Mouse (Mus musculus) forebrain, embryonic 11.5 days (tissue): ENCODE measurements at regions not wholly inside any gene's neighbourhood (a gene's known extent, or its start where the extent isn't known, plus 50 kb on each side); places are given as distances from the start of the nearest gene placed in this dataset.

Experiments used
- ATAC-seq: fragments of 200-750 bp; cut with Nextera tagmentation; replicated peaks from 2 replicates; pipeline ENCODE4 v1.8.0; 2017; ENCODE audit warnings: moderate TSS enrichment; ENCODE audit not compliant: low FRiP score
- DNase-seq: peaks from one replicate; pipeline ENCODE4 v3.0.0-alpha.2; 2017; ENCODE audit warnings: low spot score
- H3K27ac ChIP-seq: fragments of 300-500 bp; sonication (generic); 2 replicates; pipeline ENCODE4 v1.5.1; 2014; ENCODE audit warnings: low read depth, low read length
- H3K27me3 ChIP-seq: fragments of 300-500 bp; sonication (generic); 2 replicates; pipeline ENCODE4 v1.6.1; 2014; ENCODE audit warnings: mild to moderate bottlenecking, low read length, mixed read lengths; ENCODE audit not compliant: control insufficient read depth, insufficient read depth
- H3K36me3 ChIP-seq: fragments of 300-500 bp; sonication (generic); 2 replicates; pipeline ENCODE4 v1.6.1; 2014; ENCODE audit warnings: mild to moderate bottlenecking, low read length, moderate library complexity, mixed read lengths; ENCODE audit not compliant: control insufficient read depth, insufficient read depth
- H3K4me1 ChIP-seq: fragments of 300-500 bp; sonication (generic); replicated peaks from 2 replicates; pipeline ENCODE4 v1.6.1; 2014; ENCODE audit warnings: low read length, mixed read lengths; ENCODE audit not compliant: control insufficient read depth, insufficient read depth
- H3K4me2 ChIP-seq: fragments of 300-500 bp; sonication (generic); 2 replicates; pipeline ENCODE4 v1.6.1; 2014; ENCODE audit warnings: low read depth, mild to moderate bottlenecking, low read length, moderate library complexity, mixed read lengths; ENCODE audit not compliant: severe bottlenecking
- H3K4me3 ChIP-seq: fragments of 300-500 bp; sonication (generic); 2 replicates; pipeline ENCODE4 v1.5.1; 2014; ENCODE audit warnings: low read depth, low read length
- H3K9ac ChIP-seq: fragments of 300-500 bp; sonication (generic); 2 replicates; pipeline ENCODE4 v1.6.1; 2014; ENCODE audit warnings: low read length
- H3K9me3 ChIP-seq: fragments of 300-500 bp; sonication (generic); 2 replicates; pipeline ENCODE4 v1.6.1; 2016; ENCODE audit warnings: low read length, mixed read lengths; ENCODE audit not compliant: control insufficient read depth
- WGBS: fragments of 180-500 bp; shearing (Covaris S2); extraction: QIAGEN DNeasy Blood & Tissue Kit; methylation state at CpG from one replicate; pipeline ENCODE4 v1.1.7; 2014; 5-methylcytosine and 5-hydroxymethylcytosine counted together

GRCm38 (mm10) chr10:25857954-25858616, 220.0 kb upstream of the Gm9767 start:
- DNase-seq (no peak), ATAC-seq (no peak)
- Histone ChIP-seq H3K4me3 (no peak overlapping the region), H3K9me3 (no peaks in the 10 kb centered on the region), H3K27ac (no peak overlapping the region), H3K4me2 (no peak overlapping the region), H3K4me1 (no peaks in the 10 kb centered on the region), H3K27me3 (no peaks in the 10 kb centered on the region), H3K9ac (no peak overlapping the region), H3K36me3 (no peaks in the 10 kb centered on the region)
- 71% methylated on average over 10 of the region's 10 CpGs for WGBS

- Histone ChIP-seq H3K4me3 (no peak overlapping the region), H3K27ac (no peak overlapping the region), H3K9me3 (no peaks in the 10 kb centered on the region), H3K4me2 (no peak overlapping the region), H3K4me1 (no peaks in the 10 kb centered on the region), H3K36me3 (no peaks in the 10 kb centered on the region), H3K9ac (no peak overlapping the region), H3K27me3 (no peaks in the 10 kb centered on the region)
- ATAC-seq: no peak
- DNase-seq: no peak
These were observed 233.7 kb upstream of the Gm9767 start for GRCm38 (mm10) chr10:25844348-25844747.

GRCm38 (mm10) chr10:25829275-25829674, 248.8 kb upstream of the Gm9767 start:
- Histone ChIP-seq H3K27ac (no peak overlapping the region), H3K4me3 (no peak overlapping the region), H3K36me3 (no peaks in the 10 kb centered on the region), H3K4me1 (no peaks in the 10 kb centered on the region), H3K4me2 (no peak overlapping the region), H3K9ac (no peak overlapping the region), H3K9me3 (no peaks in the 10 kb centered on the region), H3K27me3 (no peaks in the 10 kb centered on the region)
- no peak for ATAC-seq
- WGBS: 85% methylated on average over 2 of the region's 2 CpGs
- DNase-seq: no peak

GRCm38 (mm10) chr10:25804223-25804622, 268.2 kb upstream of the Smlr1 start:
- Histone ChIP-seq H3K36me3 (no peaks in the 10 kb centered on the region), H3K4me1 (no peaks in the 10 kb centered on the region), H3K9me3 (no peaks in the 10 kb centered on the region), H3K27me3 (no peaks in the 10 kb centered on the region), H3K9ac (no peak overlapping the region), H3K4me3 (no peak overlapping the region), H3K4me2 (no peak overlapping the region), H3K27ac (no peak overlapping the region)
- 75% methylated on average over 3 of the region's 3 CpGs for WGBS
- ATAC-seq (no peak), DNase-seq (no peak)

- DNase-seq: no peak
- Histone ChIP-seq H3K27me3 (no peaks in the 10 kb centered on the region), H3K4me1 (no peaks in the 10 kb centered on the region), H3K36me3 (no peaks in the 10 kb centered on the region), H3K9ac (no peak overlapping the region), H3K9me3 (no peaks in the 10 kb centered on the region), H3K4me2 (no peak overlapping the region), H3K27ac (no peak overlapping the region), H3K4me3 (no peak overlapping the region)
- ATAC-seq: no peak
- 75% methylated on average over 2 of the region's 2 CpGs for WGBS
These were observed 265.4 kb upstream of the Smlr1 start for GRCm38 (mm10) chr10:25801499-25801898.

GRCm38 (mm10) chr10:25798881-25799280, 262.8 kb upstream of the Smlr1 start:
- H3K27ac ChIP-seq: no peak overlapping the region
- WGBS: 96% methylated on average over 2 of the region's 2 CpGs
- no peaks in the 10 kb centered on the region for H3K9me3 ChIP-seq
- no peaks in the 10 kb centered on the region for H3K36me3 ChIP-seq
- no peak overlapping the region for H3K4me3 ChIP-seq
- H3K4me2 ChIP-seq: no peak overlapping the region
- no peak for DNase-seq
- no peak for ATAC-seq
- no peaks in the 10 kb centered on the region for H3K4me1 ChIP-seq
- H3K9ac ChIP-seq: no peak overlapping the region
- no peaks in the 10 kb centered on the region for H3K27me3 ChIP-seq

- WGBS: 76% methylated on average over 3 of the region's 3 CpGs
- Histone ChIP-seq H3K4me1 (no peaks in the 10 kb centered on the region), H3K9ac (no peak overlapping the region), H3K27me3 (no peaks in the 10 kb centered on the region), H3K27ac (no peak overlapping the region), H3K9me3 (no peaks in the 10 kb centered on the region), H3K4me3 (no peak overlapping the region), H3K36me3 (no peaks in the 10 kb centered on the region), H3K4me2 (no peak overlapping the region)
- no peak for ATAC-seq
- DNase-seq: no peak
These were observed 254.3 kb upstream of the Smlr1 start for GRCm38 (mm10) chr10:25790363-25790821.

- Histone ChIP-seq H3K9ac (no peak overlapping the region), H3K27ac (no peak overlapping the region), H3K36me3 (no peaks in the 10 kb centered on the region), H3K4me2 (no peak overlapping the region), H3K27me3 (no peaks in the 10 kb centered on the region), H3K4me3 (no peak overlapping the region), H3K9me3 (no peaks in the 10 kb centered on the region), H3K4me1 (no peaks in the 10 kb centered on the region)
- no peak for ATAC-seq
- no peak for DNase-seq
- 89% methylated on average over 6 of the region's 6 CpGs for WGBS
These were observed 252.6 kb upstream of the Smlr1 start for GRCm38 (mm10) chr10:25788660-25789059.

GRCm38 (mm10) chr10:25788004-25788403, 251.9 kb upstream of the Smlr1 start:
- Histone ChIP-seq H3K27me3 (no peaks in the 10 kb centered on the region), H3K4me2 (no peak overlapping the region), H3K4me1 (no peaks in the 10 kb centered on the region), H3K27ac (no peak overlapping the region), H3K9ac (no peak overlapping the region), H3K4me3 (no peak overlapping the region), H3K9me3 (no peaks in the 10 kb centered on the region), H3K36me3 (no peaks in the 10 kb centered on the region)
- no peak for DNase-seq
- ATAC-seq: no peak
- WGBS: 91% methylated on average over 4 of the region's 4 CpGs
